Mouse (Mus musculus) left cerebral cortex, adult 11 months (tissue): ENCODE results near the gene Kcnn4.

ENCODE experiments used
- DNase-seq: peaks from one replicate; pipeline ENCODE4 v3.0.0; 2022; ENCODE audit warnings: low spot score

The Kcnn4 gene

DNA sequence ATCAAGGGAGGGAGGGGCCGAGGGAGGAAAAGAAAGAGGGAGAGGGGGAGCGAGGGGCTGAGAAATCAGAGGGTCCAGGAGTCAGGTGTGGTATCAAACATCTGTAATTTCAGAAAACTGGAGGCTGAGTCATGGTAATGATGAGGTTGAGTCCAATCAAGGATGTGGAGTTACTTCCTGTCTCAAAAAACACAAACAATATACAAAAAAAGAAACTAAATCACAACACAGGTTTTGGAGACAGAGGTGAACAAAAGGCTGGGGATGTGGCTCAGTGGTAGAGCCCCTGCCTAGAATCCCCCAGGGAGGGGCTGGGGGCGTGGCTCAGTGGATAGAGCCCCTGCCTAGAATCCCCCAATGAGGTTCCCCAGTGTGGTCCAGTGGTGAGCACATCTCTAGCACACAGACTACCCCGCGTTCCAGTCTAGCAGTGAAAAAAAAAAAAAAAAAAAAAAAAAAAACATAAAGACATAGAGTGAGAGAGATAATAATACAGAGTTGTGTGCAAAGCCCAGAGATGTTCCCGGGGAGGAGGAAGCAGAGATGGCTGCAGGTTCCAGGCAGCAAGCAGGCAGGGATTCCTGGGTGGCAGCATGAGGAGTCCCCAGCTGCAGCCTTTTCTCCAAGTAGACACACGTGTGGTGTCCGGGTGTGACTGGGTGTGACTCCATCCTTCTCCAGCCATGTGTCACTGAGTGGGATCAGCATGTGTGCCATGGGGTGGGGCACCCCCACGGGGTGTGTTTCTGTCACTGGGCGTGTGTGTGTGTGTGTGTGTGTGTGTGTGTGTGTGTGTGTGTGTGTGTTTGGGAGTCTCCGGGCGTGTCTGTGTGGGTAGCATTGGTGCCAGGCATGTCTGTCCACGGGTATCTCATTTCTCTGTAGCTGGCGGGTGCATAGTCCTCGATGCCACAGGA is 3.1 kb upstream of the Kcnn4 start:
- no peak for DNase-seq

DNA sequence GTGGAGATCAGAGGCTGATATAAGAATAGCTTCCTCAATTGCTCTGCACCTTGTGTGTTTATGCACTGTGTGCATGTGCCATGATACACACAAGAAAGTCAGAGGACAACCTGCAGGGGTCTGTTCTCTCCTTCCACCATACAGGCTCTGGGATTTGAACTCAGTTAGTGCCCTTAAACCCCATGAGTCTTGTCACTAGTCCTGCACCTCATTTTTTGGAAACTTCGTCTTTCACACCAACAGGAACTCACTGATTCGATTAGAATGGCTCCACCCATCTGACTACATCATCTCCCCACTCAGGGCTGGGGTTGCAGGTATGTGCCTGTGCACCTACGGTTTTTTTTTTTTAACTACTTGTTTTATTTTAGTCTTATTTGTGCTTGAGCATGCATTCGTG is 1.8 kb upstream of the Kcnn4 start:
- DNase-seq, result no peak

DNA sequence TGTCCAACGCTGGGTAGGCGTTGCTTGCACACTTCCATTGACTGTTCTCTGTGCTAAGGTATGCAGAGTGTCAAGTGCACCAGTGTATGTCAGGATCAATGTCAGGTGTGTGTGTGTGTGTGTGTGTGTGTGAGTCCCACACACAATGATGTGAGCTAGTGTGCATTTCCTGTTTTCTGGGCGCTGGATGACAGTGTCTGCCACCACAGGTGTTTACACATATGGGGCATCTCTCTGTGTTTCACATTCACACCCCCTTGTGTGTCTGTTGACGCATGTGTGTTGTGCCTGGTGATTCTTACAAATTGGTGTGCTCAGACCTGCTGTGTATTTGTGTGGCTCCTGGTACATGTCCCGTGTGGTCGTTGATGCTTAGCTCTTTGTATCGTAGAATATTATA is 1.1 kb upstream of the Kcnn4 start:
- DNase-seq, result no peak

- no peak for DNase-seq
Observed at GRCm38 (mm10) chr7:24371012-24371808, 1.1 kb downstream of the Kcnn4 start.

DNA sequence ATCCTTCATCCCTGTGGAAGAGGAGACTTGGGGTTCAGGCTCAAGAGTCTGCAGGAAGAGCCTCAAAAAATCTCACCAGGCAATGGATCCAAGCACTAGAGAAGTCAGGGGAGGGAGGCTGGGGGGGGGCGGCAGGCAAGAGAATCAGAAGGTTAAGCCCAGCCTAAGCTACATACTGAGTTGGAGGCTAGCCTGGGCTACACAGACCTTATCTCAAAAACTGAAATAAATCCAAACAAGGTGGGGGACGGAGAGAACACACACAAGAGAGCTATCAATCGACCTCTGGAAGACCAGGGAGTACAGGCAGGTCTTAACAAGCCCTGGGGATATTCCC is 1.7 kb downstream of the Kcnn4 start:
- no peak for DNase-seq

DNA sequence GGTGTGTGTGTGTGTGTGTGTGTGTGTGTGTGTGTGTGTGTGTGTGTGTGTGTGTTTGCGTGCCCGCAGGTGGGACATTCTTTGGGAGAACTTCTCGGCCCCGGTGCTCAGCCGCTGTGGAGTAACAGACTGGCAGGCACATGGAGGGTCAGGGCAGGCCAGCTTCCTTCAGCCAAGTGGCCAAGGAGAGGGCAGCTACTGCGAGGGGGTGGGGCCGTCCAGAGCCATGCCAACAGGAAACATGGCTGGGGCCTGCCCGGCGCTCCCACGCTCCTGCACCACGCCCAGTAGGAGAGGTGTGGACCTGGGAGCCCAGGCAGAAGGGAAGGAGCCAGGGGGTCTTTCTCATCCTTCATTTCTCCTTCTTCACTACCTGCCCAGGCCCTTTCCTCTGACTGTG is 2.2 kb downstream of the Kcnn4 start:
- DNase-seq, result no peak

- DNase-seq, result no peak
Observed at GRCm38 (mm10) chr7:24372786-24373185, 2.7 kb downstream of the Kcnn4 start.

DNA sequence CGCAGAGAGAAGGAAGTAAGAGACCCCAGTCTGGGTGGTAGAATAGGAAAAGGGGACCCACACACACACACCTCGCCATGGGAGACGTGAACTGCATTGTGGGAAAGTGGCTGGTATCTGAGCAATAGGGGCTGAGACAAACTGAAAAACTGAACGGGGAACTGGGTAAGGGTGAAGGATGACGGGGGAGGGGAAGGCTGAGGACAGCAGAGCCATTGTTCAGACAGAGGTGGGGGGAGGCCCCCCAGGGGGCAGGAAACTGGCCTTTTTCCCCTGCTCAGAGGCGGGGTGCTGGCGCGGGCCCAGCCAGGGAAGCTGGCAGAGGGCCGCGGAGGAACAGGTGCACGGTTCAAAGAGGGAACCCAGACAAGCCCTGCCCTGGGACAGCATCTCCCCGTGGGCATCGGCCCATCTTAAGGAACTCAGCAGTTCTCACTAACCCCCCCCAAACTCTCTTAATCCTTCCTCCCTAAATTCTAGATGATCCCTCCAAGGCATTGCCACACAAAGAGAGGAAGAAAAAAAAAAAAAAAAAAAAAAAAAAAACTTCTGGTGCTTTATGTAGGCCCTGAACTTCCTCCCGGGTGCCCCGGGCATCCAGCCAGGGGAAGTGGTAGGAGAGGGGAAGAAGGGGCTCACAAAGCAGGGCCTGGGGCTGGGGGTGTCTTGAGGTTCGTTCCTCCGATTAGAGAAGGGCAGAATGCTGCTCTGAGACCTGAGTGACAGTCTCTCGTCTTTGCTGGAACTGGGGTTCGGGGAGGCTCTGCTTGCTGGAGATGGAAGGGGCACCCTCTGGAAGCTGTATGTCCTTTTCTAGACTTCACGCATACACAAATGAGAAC is 3.7 kb downstream of the Kcnn4 start:
- no peak for DNase-seq

GRCm38 (mm10) chr7:24376456-24376855 is 6.4 kb downstream of the Kcnn4 start:
- no peak for DNase-seq

- DNase-seq, result no peak
Observed at GRCm38 (mm10) chr7:24377091-24377865, 7.2 kb downstream of the Kcnn4 start.

- DNase-seq, result no peak
Observed at GRCm38 (mm10) chr7:24378049-24378701, 8.1 kb downstream of the Kcnn4 start.

- DNase-seq, result no peak
Observed at GRCm38 (mm10) chr7:24379934-24380333, 9.9 kb downstream of the Kcnn4 start.

GRCm38 (mm10) chr7:24380370-24380769 is 10.3 kb downstream of the Kcnn4 start:
- DNase-seq, result no peak

DNA sequence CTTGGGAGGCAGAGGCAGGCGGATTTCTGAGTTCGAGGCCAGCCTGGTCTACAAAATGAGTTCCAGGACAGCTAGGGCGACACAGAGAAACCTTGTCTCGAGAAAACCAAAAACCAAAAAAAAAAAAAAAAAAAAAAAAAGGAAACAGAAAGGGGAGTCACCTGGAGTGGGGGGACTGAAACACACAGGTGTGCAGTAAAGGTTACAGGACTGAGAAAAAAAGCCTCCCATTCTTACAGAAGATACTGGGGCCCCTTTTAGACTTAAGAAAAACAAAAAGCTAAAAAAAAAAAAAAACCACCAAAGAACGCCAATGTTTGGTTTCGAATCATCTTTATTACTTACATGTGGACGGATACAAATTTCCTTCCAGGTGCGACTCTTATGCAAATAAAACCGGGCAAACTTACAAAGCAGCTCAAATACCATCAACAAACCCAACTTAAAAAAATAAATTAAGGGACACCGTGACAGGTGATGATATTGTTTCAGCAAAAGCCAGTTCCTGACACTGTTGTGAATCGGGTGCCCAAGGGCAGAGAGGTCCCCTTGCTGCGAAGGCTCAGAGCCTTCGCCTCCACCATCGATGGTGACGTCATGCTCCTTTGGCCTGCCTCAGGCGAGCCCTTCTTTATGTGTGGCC is 12.8 kb downstream of the Kcnn4 start:
- no peak for DNase-seq

DNA sequence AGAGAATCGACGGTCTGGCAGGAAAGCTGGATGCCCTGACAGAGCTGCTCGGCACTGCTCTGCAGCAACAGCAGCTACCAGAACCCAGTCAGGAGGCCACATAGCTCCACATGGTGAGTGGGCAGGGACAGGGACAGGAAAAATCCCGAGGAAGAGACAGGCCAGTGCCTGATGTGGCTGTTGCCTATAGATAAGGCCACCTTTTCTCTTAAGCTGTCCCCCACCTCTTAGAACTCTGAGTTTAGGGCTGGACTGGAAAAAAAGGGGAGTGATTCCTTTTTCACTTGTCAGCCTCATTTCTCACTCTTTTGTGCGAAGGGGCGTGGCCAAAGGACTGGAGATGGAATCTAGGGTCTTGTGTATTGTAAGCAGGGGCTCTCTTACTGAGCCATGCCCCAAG is 14.0 kb downstream of the Kcnn4 start:
- no peak for DNase-seq

DNA sequence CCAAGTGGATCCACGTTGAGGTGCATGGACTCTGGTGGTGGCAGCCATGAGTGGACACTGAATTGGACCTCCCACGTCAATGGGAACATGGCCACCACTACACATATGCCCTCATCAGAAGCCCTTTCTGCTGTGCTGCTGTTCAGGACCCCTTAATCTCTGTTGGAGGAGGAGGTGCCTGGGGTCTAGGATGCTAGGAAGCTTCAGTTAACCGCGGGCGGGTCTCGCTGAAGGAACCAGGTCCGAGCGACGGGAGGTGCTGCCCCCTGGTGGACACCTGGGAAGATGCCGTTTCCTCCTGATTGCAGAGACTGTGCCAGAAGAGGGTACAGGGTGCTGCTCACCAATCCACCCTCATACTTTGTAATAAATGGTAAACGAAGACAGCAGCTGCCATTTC is 14.8 kb downstream of the Kcnn4 start:
- no peak for DNase-seq

- no peak for DNase-seq
Observed at GRCm38 (mm10) chr7:24387059-24387556, 17.0 kb downstream of the Kcnn4 start.

- no peak for DNase-seq
Observed at GRCm38 (mm10) chr7:24389516-24390187, 19.6 kb downstream of the Kcnn4 start.

- no peak for DNase-seq
Observed at GRCm38 (mm10) chr7:24390512-24390911, 20.4 kb downstream of the Kcnn4 start.

DNA sequence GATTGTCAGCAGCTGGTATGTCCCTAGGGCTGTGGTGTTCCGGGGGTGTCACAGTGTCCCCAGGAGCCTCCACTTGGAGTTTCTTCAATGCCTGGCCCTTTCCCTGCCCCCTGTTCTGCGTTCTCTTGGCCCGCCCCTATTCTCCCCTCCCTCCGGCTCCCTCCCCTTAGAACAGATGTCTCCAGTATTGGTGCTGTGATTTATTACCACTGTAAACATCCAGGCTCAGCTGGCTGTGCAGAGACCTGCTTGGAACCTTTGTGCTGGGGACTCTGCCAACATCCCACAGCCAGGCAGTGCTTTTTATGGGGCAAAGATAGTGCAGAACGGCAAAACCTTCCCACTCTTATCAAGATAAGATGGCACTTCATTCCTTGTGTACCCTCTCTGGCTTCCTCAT is 21.0 kb downstream of the Kcnn4 start:
- DNase-seq, result no peak
